Mouse (Mus musculus): ENCODE data around the gene Ccne1. TPM values are rescaled to one million over a fixed set of nuclear protein-coding genes. Genes with fewer than 3 reads are reported as not detected.

The Ccne1 gene
- total RNA-seq, 1 experiment: 194 TPM

GRCm38 (mm10) chr7:38108260-38108632, 912 bp upstream of the Ccne1 start:
- Histone ChIP-seq H3K4me3 (ENCODE audit: insufficient read depth in 1 of 2, low read depth in 1 of 2, low read length in 2 of 2, poor library complexity in 1 of 2, severe bottlenecking in 1 of 2) (peak overlapping the region; percentile 80 to 83), H3K4me1 (ENCODE audit: control insufficient read depth in 2 of 2, insufficient read depth in 2 of 2, low read length in 2 of 2, poor library complexity in 1 of 2) (peaks cover 8 to 28% of the 10 kb centered on the region in 2 experiments), H3K9ac (ENCODE audit: insufficient read depth, low read depth, low read length, poor library complexity, severe bottlenecking) (peak overlapping the region; percentile 85), H3K27ac (ENCODE audit: insufficient read depth, low read depth, low read length, poor library complexity, severe bottlenecking) (peak overlapping the region; percentile 86), H3K36me3 (ENCODE audit: control insufficient read depth, insufficient read depth, low read length, poor library complexity, severe bottlenecking) (peaks cover 21% of the 10 kb centered on the region), H3K9me3 (ENCODE audit: control insufficient read depth, insufficient read depth, low read depth, low read length) (no peaks in the 10 kb centered on the region)
- no peak for TF ChIP-seq HCFC1 (IDR thresholded peaks at IDR 0.05; ENCODE audit: borderline replicate concordance, insufficient read depth, low read length)
- no peak for TF ChIP-seq ZNF384 (IDR thresholded peaks at IDR 0.05; ENCODE audit: low read depth, low read length)
- TF ChIP-seq MAFK (IDR thresholded peaks at IDR 0.05; ENCODE audit: insufficient read depth, low read depth, low read length): no peak
- no peak for TF ChIP-seq CHD2 (IDR thresholded peaks at IDR 0.05; ENCODE audit: low read depth, low read length)
- no peak for TF ChIP-seq ZC3H11A (IDR thresholded peaks at IDR 0.05; ENCODE audit: borderline replicate concordance, low read depth, low read length)
- no peak for DNase-seq (ENCODE audit: low read depth, low spot score)
- in situ Hi-C loops (cut with MboI; ENCODE audit: low sequenced_read_pairs in 2 of 2, unreplicated experiment in 2 of 2): no loop called here

- no peak for TF ChIP-seq ZC3H11A (IDR thresholded peaks at IDR 0.05; ENCODE audit: borderline replicate concordance, low read depth, low read length)
- TF ChIP-seq HCFC1 (IDR thresholded peaks at IDR 0.05; ENCODE audit: borderline replicate concordance, insufficient read depth, low read length): no peak
- no peak for TF ChIP-seq ZNF384 (IDR thresholded peaks at IDR 0.05; ENCODE audit: low read depth, low read length)
- no peak for TF ChIP-seq CHD2 (IDR thresholded peaks at IDR 0.05; ENCODE audit: low read depth, low read length)
- no peak for DNase-seq (ENCODE audit: low read depth, low spot score)
- H3K4me1 ChIP-seq (ENCODE audit: control insufficient read depth in 2 of 2, insufficient read depth in 2 of 2, low read length in 2 of 2, poor library complexity in 1 of 2): peaks cover 6 to 20% of the 10 kb centered on the region in 2 experiments
- H3K9ac ChIP-seq (ENCODE audit: insufficient read depth, low read depth, low read length, poor library complexity, severe bottlenecking): peak overlapping the region; percentile 89
- H3K9me3 ChIP-seq (ENCODE audit: control insufficient read depth, insufficient read depth, low read depth, low read length): no peaks in the 10 kb centered on the region
- peaks cover 31% of the 10 kb centered on the region for H3K36me3 ChIP-seq (ENCODE audit: control insufficient read depth, insufficient read depth, low read length, poor library complexity, severe bottlenecking)
- peak overlapping the region; percentile 82 to 88 for H3K4me3 ChIP-seq (ENCODE audit: insufficient read depth in 1 of 2, low read depth in 1 of 2, low read length in 2 of 2, poor library complexity in 1 of 2, severe bottlenecking in 1 of 2)
- peak overlapping the region; percentile 54 for H3K27ac ChIP-seq (ENCODE audit: insufficient read depth, low read depth, low read length, poor library complexity, severe bottlenecking)
- in situ Hi-C loops (cut with MboI; ENCODE audit: low sequenced_read_pairs in 2 of 2, unreplicated experiment in 2 of 2): no loop called here
Observed at GRCm38 (mm10) chr7:38106711-38107311, 523 bp downstream of the Ccne1 start.

GRCm38 (mm10) chr7:38105379-38105778, 2.0 kb downstream of the Ccne1 start:
- Histone ChIP-seq H3K9ac (ENCODE audit: insufficient read depth, low read depth, low read length, poor library complexity, severe bottlenecking) (peak overlapping the region; percentile 61; the same call in 1 of the 2 replicates), H3K9me3 (ENCODE audit: control insufficient read depth, insufficient read depth, low read depth, low read length) (no peaks in the 10 kb centered on the region), H3K4me1 (ENCODE audit: control insufficient read depth in 2 of 2, insufficient read depth in 2 of 2, low read length in 2 of 2, poor library complexity in 1 of 2) (peaks cover 6 to 15% of the 10 kb centered on the region in 2 experiments), H3K27ac (ENCODE audit: insufficient read depth, low read depth, low read length, poor library complexity, severe bottlenecking) (no peak overlapping the region), H3K36me3 (ENCODE audit: control insufficient read depth, insufficient read depth, low read length, poor library complexity, severe bottlenecking) (peaks cover 42% of the 10 kb centered on the region), H3K4me3 (ENCODE audit: insufficient read depth in 1 of 2, low read depth in 1 of 2, low read length in 2 of 2, poor library complexity in 1 of 2, severe bottlenecking in 1 of 2) (peak overlapping the region in 1 of 2 experiments; percentile 82; a peak in 1 of 4 replicates)
- in situ Hi-C loops (cut with MboI; ENCODE audit: low sequenced_read_pairs in 2 of 2, unreplicated experiment in 2 of 2): no loop called here
- no peak for DNase-seq (ENCODE audit: low read depth, low spot score)
- TF ChIP-seq ZNF384 (IDR thresholded peaks at IDR 0.05; ENCODE audit: low read depth, low read length) (no peak), HCFC1 (IDR thresholded peaks at IDR 0.05; ENCODE audit: borderline replicate concordance, insufficient read depth, low read length) (no peak), ZC3H11A (IDR thresholded peaks at IDR 0.05; ENCODE audit: borderline replicate concordance, low read depth, low read length) (no peak), MAFK (IDR thresholded peaks at IDR 0.05; ENCODE audit: insufficient read depth, low read depth, low read length) (no peak), CHD2 (IDR thresholded peaks at IDR 0.05; ENCODE audit: low read depth, low read length) (no peak)

- no peak for DNase-seq (ENCODE audit: low read depth, low spot score)
- Histone ChIP-seq H3K4me3 (ENCODE audit: insufficient read depth in 1 of 2, low read depth in 1 of 2, low read length in 2 of 2, poor library complexity in 1 of 2, severe bottlenecking in 1 of 2) (no peak overlapping the region; a peak in 1 of 4 replicates), H3K4me1 (ENCODE audit: control insufficient read depth in 2 of 2, insufficient read depth in 2 of 2, low read length in 2 of 2, poor library complexity in 1 of 2) (peaks cover 4 to 15% of the 10 kb centered on the region in 2 experiments; a peak in 3 of 4 replicates), H3K36me3 (ENCODE audit: control insufficient read depth, insufficient read depth, low read length, poor library complexity, severe bottlenecking) (peaks cover 54% of the 10 kb centered on the region), H3K9me3 (ENCODE audit: control insufficient read depth, insufficient read depth, low read depth, low read length) (no peaks in the 10 kb centered on the region), H3K27ac (ENCODE audit: insufficient read depth, low read depth, low read length, poor library complexity, severe bottlenecking) (no peak overlapping the region), H3K9ac (ENCODE audit: insufficient read depth, low read depth, low read length, poor library complexity, severe bottlenecking) (no peak overlapping the region)
- no peak for TF ChIP-seq ZNF384 (IDR thresholded peaks at IDR 0.05; ENCODE audit: low read depth, low read length)
- no peak for TF ChIP-seq HCFC1 (IDR thresholded peaks at IDR 0.05; ENCODE audit: borderline replicate concordance, insufficient read depth, low read length)
- no peak for TF ChIP-seq MAFK (IDR thresholded peaks at IDR 0.05; ENCODE audit: insufficient read depth, low read depth, low read length)
- no peak for TF ChIP-seq CHD2 (IDR thresholded peaks at IDR 0.05; ENCODE audit: low read depth, low read length)
- TF ChIP-seq ZC3H11A (IDR thresholded peaks at IDR 0.05; ENCODE audit: borderline replicate concordance, low read depth, low read length): no peak
- in situ Hi-C loops (cut with MboI; ENCODE audit: low sequenced_read_pairs in 2 of 2, unreplicated experiment in 2 of 2): no loop called here
Observed at GRCm38 (mm10) chr7:38104097-38104496, 3.2 kb downstream of the Ccne1 start.

Measured in ES-E14 (cell line).